8 mouse cellular contexts compared by ENCODE assay signal in the genomic region with DNA sequence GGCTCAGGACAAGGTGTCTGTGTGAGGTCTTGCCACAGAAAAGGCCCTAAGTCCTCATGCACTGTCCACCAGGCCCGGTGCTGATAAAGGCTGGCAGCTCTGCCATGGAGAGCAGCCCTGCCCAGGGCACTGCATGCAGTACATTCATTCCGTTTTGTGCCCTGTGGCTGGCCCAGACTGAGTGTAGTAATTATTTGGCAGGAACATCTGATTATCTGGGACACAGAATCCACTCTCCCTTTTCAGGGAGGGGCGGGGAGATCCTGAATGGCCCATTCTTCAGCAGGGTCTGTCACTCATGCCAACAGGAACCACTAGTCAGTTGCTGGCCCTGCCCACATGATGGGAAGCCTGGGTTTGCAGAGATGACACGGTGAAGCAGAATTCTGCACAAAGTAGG. TPM values are rescaled to one million over a fixed set of nuclear protein-coding genes. Genes with fewer than 3 reads are reported as not detected.
DNase-seq lines count a peak whose midpoint lies in the region; ATAC-seq lines count a peak whose summit lies in the region.

No protein-coding gene starts in this region.

- peak; percentile 68 to 70 for DNase-seq in cerebellum, postnatal 14 days
- DNase-seq in layer of hippocampus, adult 8-10 months (ENCODE audit: low spot score in 2 of 2) = peak; percentile 66 to 83
- peak; percentile 78 to 86 for DNase-seq in right cerebral cortex, postnatal 10 days (ENCODE audit: low spot score in 2 of 2)
- DNase-seq in limb, embryonic 10.5 days (ENCODE audit: low spot score) = no peak
- no peak for DNase-seq in urinary bladder, adult 2 months (ENCODE audit: low spot score)
- DNase-seq in yolk sac, embryonic 10.5 days (ENCODE audit: low spot score) = no peak

- no peak overlapping the region for H3K4me2 ChIP-seq in intestine, embryonic 16.5 days (ENCODE audit: low read depth, low read length)
- no peak overlapping the region for H3K4me2 ChIP-seq in intestine, embryonic 15.5 days (replicated peaks)

- 83% methylated on average over 4 of the region's 4 CpGs for WGBS in intestine, embryonic 16.5 days
- WGBS in intestine, embryonic 15.5 days = 85% methylated on average over 4 of the region's 4 CpGs
- WGBS in limb, embryonic 10.5 days = 90% methylated on average over 4 of the region's 4 CpGs

- H3K4me1 ChIP-seq in intestine, embryonic 16.5 days (ENCODE audit: control insufficient read depth, insufficient read depth, low read length) = no peaks in the 10 kb centered on the region
- no peaks in the 10 kb centered on the region for H3K4me1 ChIP-seq in intestine, embryonic 15.5 days (replicated peaks)
- no peaks in the 10 kb centered on the region for H3K4me1 ChIP-seq in limb, embryonic 10.5 days

- H3K27ac ChIP-seq in intestine, embryonic 16.5 days (ENCODE audit: low read length) = no peak overlapping the region
- H3K27ac ChIP-seq in intestine, embryonic 15.5 days = no peak overlapping the region
- H3K27ac ChIP-seq in limb, embryonic 10.5 days = no peak overlapping the region

- H3K27me3 ChIP-seq in intestine, embryonic 16.5 days (replicated peaks; ENCODE audit: control insufficient read depth, insufficient read depth, low read length) = no peaks in the 10 kb centered on the region
- no peaks in the 10 kb centered on the region for H3K27me3 ChIP-seq in intestine, embryonic 15.5 days (replicated peaks)
- H3K27me3 ChIP-seq in limb, embryonic 10.5 days (ENCODE audit: low read depth, poor library complexity, severe bottlenecking) = no peaks in the 10 kb centered on the region

- no peak overlapping the region for H3K9ac ChIP-seq in intestine, embryonic 16.5 days (ENCODE audit: low read depth, low read length)
- no peak overlapping the region for H3K9ac ChIP-seq in intestine, embryonic 15.5 days

- ATAC-seq in intestine, embryonic 16.5 days = 0 out of 2 replicates have a peak, but pooled peaks have one; percentile 19
- ATAC-seq in intestine, embryonic 15.5 days = no peak

- no peak overlapping the region for H3K4me3 ChIP-seq in intestine, embryonic 16.5 days (ENCODE audit: low read length)
- H3K4me3 ChIP-seq in intestine, embryonic 15.5 days (replicated peaks) = no peak overlapping the region
- no peak overlapping the region for H3K4me3 ChIP-seq in limb, embryonic 10.5 days

- H3K36me3 ChIP-seq in intestine, embryonic 16.5 days (ENCODE audit: control insufficient read depth, insufficient read depth, low read length) = peaks cover 53% of the 10 kb centered on the region
- H3K36me3 ChIP-seq in intestine, embryonic 15.5 days = peaks cover 80% of the 10 kb centered on the region
- H3K36me3 ChIP-seq in limb, embryonic 10.5 days = peaks cover 100% of the 10 kb centered on the region

- no peaks in the 10 kb centered on the region for H3K9me3 ChIP-seq in intestine, embryonic 16.5 days (ENCODE audit: control insufficient read depth, low read length)
- H3K9me3 ChIP-seq in intestine, embryonic 15.5 days = no peaks in the 10 kb centered on the region
- no peaks in the 10 kb centered on the region for H3K9me3 ChIP-seq in limb, embryonic 10.5 days (replicated peaks)

RNA-seq across cellular contexts. Expression of gene Slc2a9, which starts 29.1 kb away (rescaled TPM):
- 2.5 and 2.6 TPM in 2 replicates for polyA plus RNA-seq in intestine, embryonic 16.5 days (2015; fragmentation: Nextera tagmentation; extraction: Ambion mirVana)
- polyA plus RNA-seq in intestine, embryonic 15.5 days (2015; fragmentation: Nextera tagmentation; extraction: Ambion mirVana) = 1.6 and 1.8 TPM in 2 replicates
- 1 to 10 TPM; 1.9 to 5.3 (median 4.3) TPM for total RNA-seq in layer of hippocampus, adult 8-10 months (2022)
- polyA plus RNA-seq in limb, embryonic 10.5 days (2016; fragmentation: Nextera tagmentation; extraction: Ambion mirVana) = 0.13 TPM in 1 of 2 replicates, not detected in the other
- 3.3 and 3.7 TPM in 2 replicates for polyA plus RNA-seq in urinary bladder, adult 2 months (2012; rRNA removed)

RNA-seq across cellular contexts. Expression of gene Wdr1, which starts 30.9 kb away (rescaled TPM):
- polyA plus RNA-seq in intestine, embryonic 16.5 days (2015; fragmentation: Nextera tagmentation; extraction: Ambion mirVana) = 274 and 286 TPM in 2 replicates
- 240 and 243 TPM in 2 replicates for polyA plus RNA-seq in intestine, embryonic 15.5 days (2015; fragmentation: Nextera tagmentation; extraction: Ambion mirVana)
- 100 to 1,000 TPM; 214 to 223 (median 220) TPM for total RNA-seq in layer of hippocampus, adult 8-10 months (2022)
- 197 and 214 TPM in 2 replicates for polyA plus RNA-seq in limb, embryonic 10.5 days (2016; fragmentation: Nextera tagmentation; extraction: Ambion mirVana)
- 279 and 284 TPM in 2 replicates for polyA plus RNA-seq in urinary bladder, adult 2 months (2012; rRNA removed)

Comparison
In these comparisons a context has a peak if more than half of its experiments do, and no peak if none do; other contexts are left out.
1. DNase-seq: peak in cerebellum, postnatal 14 days (2 of 2), layer of hippocampus, adult 8-10 months (2 of 2) and right cerebral cortex, postnatal 10 days (2 of 2); none in limb, embryonic 10.5 days (single experiment), urinary bladder, adult 2 months (single experiment) and yolk sac, embryonic 10.5 days (single experiment).